Mouse (Mus musculus) T-helper 2 cell (primary cell): ENCODE results near the gene Mbtps2.

ENCODE experiments used
- in situ Hi-C: fragments of 300-600 bp; cut with MboI, MseI; formaldehyde crosslinking; loops from one replicate; pipeline ENCODE4 v1.15.1; 2025; ENCODE audit warnings: high pct_unique_total_duplicates

Gene Mbtps2

GRCm38 (mm10) chrX:157598186-157598996 is at the start of gene Mbtps2:
TSS of gene Mbtps2 (minus strand) at chrX:157598715.
- in situ Hi-C loops: no loop called here

GRCm38 (mm10) chrX:157646399-157646798 is 47.9 kb upstream of the Mbtps2 start:
- in situ Hi-C loops: no loop called here

- in situ Hi-C loops: no loop called here
Observed at GRCm38 (mm10) chrX:157644700-157645099, 46.2 kb upstream of the Mbtps2 start.

GRCm38 (mm10) chrX:157644300-157644699 is 45.8 kb upstream of the Mbtps2 start:
- in situ Hi-C loops: no loop called here

- in situ Hi-C loops: no loop called here
Observed at GRCm38 (mm10) chrX:157642856-157643255, 44.3 kb upstream of the Mbtps2 start.

GRCm38 (mm10) chrX:157637253-157637652 is 38.7 kb upstream of the Mbtps2 start:
- in situ Hi-C loops: loop anchor here (10.0 kb wide), 1 partner anchor 582 kb away; no protein-coding TSS in a partner anchor

GRCm38 (mm10) chrX:157633676-157634414 is 35.3 kb upstream of the Mbtps2 start:
- in situ Hi-C loops: loop anchor here (10.0 kb wide), 1 partner anchor 579 kb away; no protein-coding TSS in a partner anchor

GRCm38 (mm10) chrX:157630341-157630740 is 31.8 kb upstream of the Mbtps2 start:
- in situ Hi-C loops: loop anchor here (10.0 kb wide), 1 partner anchor 576 kb away; no protein-coding TSS in a partner anchor

GRCm38 (mm10) chrX:157612894-157613293 is 14.4 kb upstream of the Mbtps2 start:
- in situ Hi-C loops: no loop called here

GRCm38 (mm10) chrX:157601450-157601849 is 2.9 kb upstream of the Mbtps2 start:
- in situ Hi-C loops: no loop called here

- in situ Hi-C loops: no loop called here
Observed at GRCm38 (mm10) chrX:157597585-157598185, 830 bp downstream of the Mbtps2 start.

- in situ Hi-C loops: no loop called here
Observed at GRCm38 (mm10) chrX:157596802-157597201, 1.7 kb downstream of the Mbtps2 start.

GRCm38 (mm10) chrX:157595927-157596326 is 2.6 kb downstream of the Mbtps2 start:
- in situ Hi-C loops: no loop called here

GRCm38 (mm10) chrX:157594606-157595005 is 3.9 kb downstream of the Mbtps2 start:
- in situ Hi-C loops: no loop called here

- in situ Hi-C loops: no loop called here
Observed at GRCm38 (mm10) chrX:157587001-157587400, 11.5 kb downstream of the Mbtps2 start.

- in situ Hi-C loops: no loop called here
Observed at GRCm38 (mm10) chrX:157586397-157586796, 12.1 kb downstream of the Mbtps2 start.

- in situ Hi-C loops: no loop called here
Observed at GRCm38 (mm10) chrX:157579108-157579614, 19.4 kb downstream of the Mbtps2 start.

GRCm38 (mm10) chrX:157574683-157575082 is 23.8 kb downstream of the Mbtps2 start:
- in situ Hi-C loops: no loop called here

- in situ Hi-C loops: no loop called here
Observed at GRCm38 (mm10) chrX:157568840-157569239, 29.7 kb downstream of the Mbtps2 start, which contains the start of gene Yy2. TSS of gene Yy2 (minus strand) at chrX:157568985.

GRCm38 (mm10) chrX:157563794-157564193 is 34.7 kb downstream of the Mbtps2 start:
- in situ Hi-C loops: loop anchor here (5.0 kb wide), 1 partner anchor 101 kb away; no protein-coding TSS in a partner anchor

- in situ Hi-C loops: no loop called here
Observed at GRCm38 (mm10) chrX:157547082-157547481, 51.4 kb downstream of the Mbtps2 start.

- in situ Hi-C loops: no loop called here
Observed at GRCm38 (mm10) chrX:157506400-157506799, 92.1 kb downstream of the Mbtps2 start.
